Mouse (Mus musculus): ENCODE measurements around the gene Coq8b. TPM values are rescaled to one million over a fixed set of nuclear protein-coding genes. Genes with fewer than 3 reads are reported as not detected.

Coq8b gene
- total RNA-seq, 2 experiments from 2014 or later: 8.4 to 14.8 TPM

- ATAC-seq (replicated peaks; ENCODE audit: poor library complexity): peak; percentile 80
These were observed 4.5 kb upstream of the Coq8b start, which contains the start of gene Itpkc for GRCm38 (mm10) chr7:27228281-27228821. Gene Itpkc, minus strand, starts transcription at chr7:27228661.

- ATAC-seq (replicated peaks; ENCODE audit: poor library complexity): peak; percentile 5; the same call in 1 of the 2 replicates
These were observed 4.0 kb upstream of the Coq8b start for GRCm38 (mm10) chr7:27228865-27229264.

- no peak for ATAC-seq (replicated peaks; ENCODE audit: poor library complexity)
These were observed 2.0 kb upstream of the Coq8b start for GRCm38 (mm10) chr7:27230781-27231180.

- ATAC-seq (replicated peaks; ENCODE audit: poor library complexity): no peak
These were observed 1.0 kb upstream of the Coq8b start for GRCm38 (mm10) chr7:27231693-27232331.

- no peak for ATAC-seq (replicated peaks; ENCODE audit: poor library complexity)
These were observed 477 bp downstream of the Coq8b start for GRCm38 (mm10) chr7:27233300-27233699.

- ATAC-seq (replicated peaks; ENCODE audit: poor library complexity): no peak
These were observed 2.9 kb downstream of the Coq8b start for GRCm38 (mm10) chr7:27235726-27236125.

- no peak for ATAC-seq (replicated peaks; ENCODE audit: poor library complexity)
These were observed 4.7 kb downstream of the Coq8b start for GRCm38 (mm10) chr7:27237527-27237926.

- ATAC-seq (replicated peaks; ENCODE audit: poor library complexity): peak; percentile 97
These were observed 5.7 kb downstream of the Coq8b start for GRCm38 (mm10) chr7:27238568-27238967.

- ATAC-seq (replicated peaks; ENCODE audit: poor library complexity): no peak
These were observed 10.4 kb downstream of the Coq8b start for GRCm38 (mm10) chr7:27243211-27243610.

- ATAC-seq (replicated peaks; ENCODE audit: poor library complexity): peak; percentile 76
These were observed 11.3 kb downstream of the Coq8b start for GRCm38 (mm10) chr7:27244088-27244487.

- ATAC-seq (replicated peaks; ENCODE audit: poor library complexity): 0 out of 2 replicates have a peak, but pooled peaks have one; percentile 37
These were observed 16.3 kb downstream of the Coq8b start for GRCm38 (mm10) chr7:27249146-27249545.

GRCm38 (mm10) chr7:27249928-27250327 is 17.1 kb downstream of the Coq8b start:
- ATAC-seq (replicated peaks; ENCODE audit: poor library complexity): no peak

GRCm38 (mm10) chr7:27251946-27252345 is 19.1 kb downstream of the Coq8b start:
- ATAC-seq (replicated peaks; ENCODE audit: poor library complexity): peak; percentile 92

GRCm38 (mm10) chr7:27255721-27256120 is 22.9 kb downstream of the Coq8b start:
- no peak for ATAC-seq (replicated peaks; ENCODE audit: poor library complexity)

- peak; percentile 48 for ATAC-seq (replicated peaks; ENCODE audit: poor library complexity)
These were observed 24.4 kb downstream of the Coq8b start for GRCm38 (mm10) chr7:27257046-27257851.

GRCm38 (mm10) chr7:27257852-27258204 is 25.0 kb downstream of the Coq8b start:
- ATAC-seq (replicated peaks; ENCODE audit: poor library complexity): no peak

GRCm38 (mm10) chr7:27258205-27258899 is 25.5 kb downstream of the Coq8b start, which contains the start of gene Numbl:
Gene Numbl, plus strand, starts transcription at chr7:27258433.
- peak; percentile 70 for ATAC-seq (replicated peaks; ENCODE audit: poor library complexity)

- ATAC-seq (replicated peaks; ENCODE audit: poor library complexity): no peak
These were observed 26.5 kb downstream of the Coq8b start for GRCm38 (mm10) chr7:27259271-27259721.

GRCm38 (mm10) chr7:27259771-27260170 is 26.9 kb downstream of the Coq8b start:
- no peak for ATAC-seq (replicated peaks; ENCODE audit: poor library complexity)

- ATAC-seq (replicated peaks; ENCODE audit: poor library complexity): no peak
These were observed 28.0 kb downstream of the Coq8b start for GRCm38 (mm10) chr7:27260856-27261255.

- ATAC-seq (replicated peaks; ENCODE audit: poor library complexity): no peak
These were observed 29.1 kb downstream of the Coq8b start for GRCm38 (mm10) chr7:27261888-27262287.
